Mouse (Mus musculus): ENCODE results near the gene CN725425. TPM values are rescaled to one million over a fixed set of nuclear protein-coding genes. Genes with fewer than 3 reads are reported as not detected.

CN725425 gene
- 0.06 TPM in 2 replicates for polyA plus RNA-seq (2015; fragmentation: Nextera tagmentation; extraction: Ambion mirVana)

DNA sequence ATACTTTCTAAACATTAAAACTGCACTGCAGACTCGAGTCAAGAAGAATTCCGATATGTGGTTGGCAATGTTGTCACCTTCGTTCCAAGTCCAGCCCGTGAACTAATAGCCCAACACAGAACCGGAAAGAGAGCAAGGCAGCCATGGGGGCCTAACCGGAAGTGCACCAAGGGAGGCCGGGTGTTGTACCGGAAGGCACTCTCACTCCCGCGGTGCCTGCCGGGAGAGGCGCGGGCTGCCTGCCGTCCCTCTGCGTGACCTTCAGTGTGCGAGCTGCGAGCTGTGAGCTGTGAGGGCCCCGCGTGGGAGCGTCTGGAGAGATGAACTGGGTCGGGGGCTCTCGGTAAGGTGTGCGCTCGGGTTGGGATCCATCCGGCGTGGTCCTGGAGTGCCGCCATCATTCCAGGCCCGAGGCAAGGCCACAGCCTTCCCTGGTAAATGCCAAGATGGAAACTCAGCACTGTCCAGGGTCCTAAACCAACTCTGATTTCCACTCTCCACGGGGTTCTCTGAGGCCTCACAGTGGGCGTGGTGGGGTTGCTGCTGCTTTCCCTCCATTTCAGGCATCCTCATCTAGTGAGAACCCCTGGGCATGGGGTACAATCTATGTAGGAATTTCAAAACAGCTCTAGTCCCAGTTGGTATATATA, at the start of gene CN725425:
Gene CN725425 (plus strand): TSS at position 239 of the 650 bp plus-strand sequence.
- Histone ChIP-seq H3K27ac (replicated peaks) (no peak within 1 kb of the TSS), H3K36me3 (replicated peaks) (no peaks in the 10 kb centered on the region), H3K9me3 (replicated peaks) (no peaks in the 10 kb centered on the region), H3K4me3 (replicated peaks) (no peak within 1 kb of the TSS), H3K4me2 (no peak within 1 kb of the TSS), H3K4me1 (replicated peaks) (no peaks in the 10 kb centered on the region), H3K27me3 (no peaks in the 10 kb centered on the region), H3K9ac (no peak within 1 kb of the TSS)
- no peak for ATAC-seq (ENCODE audit: insufficient read depth)
- WGBS (ENCODE audit: insufficient replicate concordance): 83% methylated on average over 30 of the region's 30 CpGs

DNA sequence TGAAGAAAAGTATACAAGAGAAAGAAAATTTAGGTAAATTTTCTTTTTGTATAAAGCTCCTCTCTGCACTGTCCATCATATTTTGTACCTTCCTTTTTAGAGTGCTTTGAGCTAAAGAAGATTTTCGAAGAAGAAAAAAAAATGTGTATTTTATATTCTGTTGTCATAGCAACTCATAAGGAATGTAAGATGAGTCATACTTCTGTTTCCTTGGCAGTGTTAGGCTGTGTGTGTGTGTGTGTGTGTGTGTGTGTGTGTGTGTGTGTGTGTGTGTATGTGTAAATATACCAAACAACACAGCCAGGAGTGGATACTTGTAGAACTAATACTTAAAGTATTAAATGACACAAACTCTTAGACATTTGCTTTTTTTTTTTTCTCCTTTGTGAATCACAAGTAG, 46.7 kb upstream of the CN725425 start:
- no peak for ATAC-seq (ENCODE audit: insufficient read depth)
- 53% methylated on average over 1 of the region's 1 CpGs for WGBS (ENCODE audit: insufficient replicate concordance)

GRCm38 (mm10) chr15:91153311-91153710, 46.0 kb upstream of the CN725425 start:
- Histone ChIP-seq H3K9me3 (replicated peaks) (no peaks in the 10 kb centered on the region), H3K27ac (replicated peaks) (no peak overlapping the region), H3K4me3 (replicated peaks) (no peak overlapping the region), H3K9ac (no peak overlapping the region), H3K4me1 (replicated peaks) (no peaks in the 10 kb centered on the region), H3K36me3 (replicated peaks) (peaks cover 11% of the 10 kb centered on the region; the same call in 1 of the 2 replicates), H3K27me3 (no peaks in the 10 kb centered on the region), H3K4me2 (no peak overlapping the region)
- no peak for ATAC-seq (ENCODE audit: insufficient read depth)
- 52% methylated on average over 3 of the region's 3 CpGs for WGBS (ENCODE audit: insufficient replicate concordance)

More for the DNA sequence above, 46.7 kb upstream of the CN725425 start:
- Histone ChIP-seq H3K27ac (replicated peaks) (no peak overlapping the region), H3K4me1 (replicated peaks) (no peaks in the 10 kb centered on the region), H3K4me2 (no peak overlapping the region), H3K9me3 (replicated peaks) (no peaks in the 10 kb centered on the region), H3K4me3 (replicated peaks) (no peak overlapping the region), H3K27me3 (no peaks in the 10 kb centered on the region), H3K9ac (no peak overlapping the region), H3K36me3 (replicated peaks) (peaks cover 10% of the 10 kb centered on the region; the same call in 1 of the 2 replicates)

DNA sequence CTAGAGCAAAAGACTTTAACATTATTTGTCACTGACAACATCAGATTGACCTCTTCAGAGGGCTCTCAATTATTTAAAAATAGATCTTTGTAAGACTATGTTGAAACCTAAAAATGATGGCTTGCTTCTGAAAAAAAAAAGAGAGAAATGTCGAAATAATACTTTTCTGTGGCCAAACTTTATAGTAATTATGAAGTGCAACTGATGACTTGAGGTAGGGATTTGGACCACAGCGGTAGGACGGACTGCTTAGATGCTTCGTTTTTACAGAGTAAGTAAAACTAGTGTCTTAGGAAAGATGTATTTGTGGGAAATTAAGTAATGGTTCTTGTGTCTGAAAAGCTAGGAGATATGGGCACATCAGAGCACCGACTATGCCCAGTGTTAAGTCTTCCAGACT, 38.1 kb upstream of the CN725425 start:
- Histone ChIP-seq H3K4me2 (no peak overlapping the region), H3K36me3 (replicated peaks) (peaks cover 7% of the 10 kb centered on the region; the same call in 1 of the 2 replicates), H3K27ac (replicated peaks) (no peak overlapping the region), H3K9ac (no peak overlapping the region), H3K4me3 (replicated peaks) (no peak overlapping the region), H3K27me3 (no peaks in the 10 kb centered on the region), H3K4me1 (replicated peaks) (no peaks in the 10 kb centered on the region), H3K9me3 (replicated peaks) (no peaks in the 10 kb centered on the region)
- ATAC-seq (ENCODE audit: insufficient read depth): no peak
- 63% methylated on average over 5 of the region's 5 CpGs for WGBS (ENCODE audit: insufficient replicate concordance)

GRCm38 (mm10) chr15:91163454-91163853, 35.8 kb upstream of the CN725425 start:
- Histone ChIP-seq H3K4me1 (replicated peaks) (no peaks in the 10 kb centered on the region), H3K4me3 (replicated peaks) (no peak overlapping the region), H3K36me3 (replicated peaks) (peaks cover 4% of the 10 kb centered on the region; the same call in 1 of the 2 replicates), H3K27me3 (no peaks in the 10 kb centered on the region), H3K9ac (no peak overlapping the region), H3K27ac (replicated peaks) (no peak overlapping the region), H3K4me2 (no peak overlapping the region), H3K9me3 (replicated peaks) (no peaks in the 10 kb centered on the region)
- ATAC-seq (ENCODE audit: insufficient read depth): no peak
- 53% methylated on average over 2 of the region's 2 CpGs for WGBS (ENCODE audit: insufficient replicate concordance)

DNA sequence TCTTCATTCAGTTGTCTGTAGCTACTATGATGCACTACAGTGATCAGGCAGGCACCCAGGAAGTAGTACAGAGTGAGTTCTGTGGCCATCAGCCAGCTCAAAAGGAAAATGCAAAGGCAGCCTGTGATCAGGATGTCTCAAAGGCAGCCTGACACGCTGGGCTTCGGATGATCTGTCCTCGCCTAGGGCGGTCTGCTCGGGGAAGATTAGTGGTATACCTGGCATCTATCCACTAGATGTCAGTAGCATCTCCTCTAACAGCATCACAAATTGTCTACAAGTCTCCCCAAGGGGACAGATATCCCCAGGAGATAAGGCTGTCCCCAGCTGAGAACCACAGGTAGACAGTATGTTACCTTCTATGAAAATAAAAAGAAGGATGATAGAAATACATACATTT, 34.3 kb upstream of the CN725425 start:
- WGBS (ENCODE audit: insufficient replicate concordance): 10% methylated on average over 5 of the region's 5 CpGs
- ATAC-seq (ENCODE audit: insufficient read depth): 0 out of 2 replicates have a peak, but pooled peaks have one; percentile 12

GRCm38 (mm10) chr15:91167850-91168562, 31.3 kb upstream of the CN725425 start:
- H3K27ac ChIP-seq (replicated peaks): no peak overlapping the region
- H3K9ac ChIP-seq: no peak overlapping the region
- no peak overlapping the region for H3K4me3 ChIP-seq (replicated peaks)
- no peaks in the 10 kb centered on the region for H3K9me3 ChIP-seq (replicated peaks)
- 53% methylated on average over 13 of the region's 13 CpGs for WGBS (ENCODE audit: insufficient replicate concordance)
- no peaks in the 10 kb centered on the region for H3K27me3 ChIP-seq
- H3K36me3 ChIP-seq (replicated peaks): no peaks in the 10 kb centered on the region
- ATAC-seq (ENCODE audit: insufficient read depth): peak; percentile 56
- H3K4me1 ChIP-seq (replicated peaks): 0 out of 2 replicates have a peak, but pooled peaks cover 4% of the 10 kb centered on the region
- H3K4me2 ChIP-seq: no peak overlapping the region

More for the DNA sequence above, 34.3 kb upstream of the CN725425 start:
- H3K27ac ChIP-seq (replicated peaks): no peak overlapping the region
- no peak overlapping the region for H3K4me2 ChIP-seq
- no peak overlapping the region for H3K4me3 ChIP-seq (replicated peaks)
- H3K4me1 ChIP-seq (replicated peaks): 0 out of 2 replicates have a peak, but pooled peaks cover 4% of the 10 kb centered on the region
- no peaks in the 10 kb centered on the region for H3K36me3 ChIP-seq (replicated peaks)
- no peaks in the 10 kb centered on the region for H3K27me3 ChIP-seq
- H3K9me3 ChIP-seq (replicated peaks): no peaks in the 10 kb centered on the region
- no peak overlapping the region for H3K9ac ChIP-seq

- Histone ChIP-seq H3K27ac (replicated peaks) (no peak overlapping the region), H3K4me1 (replicated peaks) (0 out of 2 replicates have a peak, but pooled peaks cover 4% of the 10 kb centered on the region), H3K4me3 (replicated peaks) (no peak overlapping the region), H3K27me3 (no peaks in the 10 kb centered on the region), H3K4me2 (no peak overlapping the region), H3K9me3 (replicated peaks) (no peaks in the 10 kb centered on the region), H3K36me3 (replicated peaks) (no peaks in the 10 kb centered on the region), H3K9ac (no peak overlapping the region)
- no peak for ATAC-seq (ENCODE audit: insufficient read depth)
- WGBS (ENCODE audit: insufficient replicate concordance): 69% methylated on average over 9 of the region's 9 CpGs
These were observed 28.5 kb upstream of the CN725425 start for GRCm38 (mm10) chr15:91170602-91171328.

- no peak overlapping the region for H3K4me2 ChIP-seq
- no peak overlapping the region for H3K9ac ChIP-seq
- no peak overlapping the region for H3K4me3 ChIP-seq (replicated peaks)
- no peaks in the 10 kb centered on the region for H3K9me3 ChIP-seq (replicated peaks)
- H3K36me3 ChIP-seq (replicated peaks): no peaks in the 10 kb centered on the region
- H3K27ac ChIP-seq (replicated peaks): no peak overlapping the region
- 57% methylated on average over 4 of the region's 4 CpGs for WGBS (ENCODE audit: insufficient replicate concordance)
- 0 out of 2 replicates have a peak, but pooled peaks cover 4% of the 10 kb centered on the region for H3K4me1 ChIP-seq (replicated peaks)
- ATAC-seq (ENCODE audit: insufficient read depth): no peak
- no peaks in the 10 kb centered on the region for H3K27me3 ChIP-seq
These were observed 28.0 kb upstream of the CN725425 start for GRCm38 (mm10) chr15:91171332-91171731.

DNA sequence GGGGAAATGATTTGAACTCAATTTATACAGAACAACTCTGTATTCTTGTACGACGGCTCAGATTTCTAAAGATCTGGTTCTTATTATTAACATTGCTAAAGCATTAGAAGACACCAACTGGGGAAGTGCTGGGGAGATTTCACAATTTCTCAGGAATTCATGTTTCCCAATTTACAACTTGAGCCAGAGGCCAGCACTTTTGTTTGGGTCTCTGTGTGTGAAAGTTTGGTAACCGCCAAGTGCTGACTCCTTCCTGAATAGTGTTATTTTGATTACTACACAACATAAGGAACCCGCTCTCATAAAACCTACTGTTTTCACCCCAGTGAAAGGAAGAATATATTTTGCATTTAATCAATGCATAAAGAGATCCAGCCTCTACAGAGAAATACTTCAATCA, 27.1 kb upstream of the CN725425 start:
- peak; percentile 44; the same call in 1 of the 2 replicates for ATAC-seq (ENCODE audit: insufficient read depth)
- H3K27me3 ChIP-seq: no peaks in the 10 kb centered on the region
- 68% methylated on average over 4 of the region's 4 CpGs for WGBS (ENCODE audit: insufficient replicate concordance)
- H3K4me1 ChIP-seq (replicated peaks): 0 out of 2 replicates have a peak, but pooled peaks cover 4% of the 10 kb centered on the region
- no peaks in the 10 kb centered on the region for H3K9me3 ChIP-seq (replicated peaks)
- no peak overlapping the region for H3K4me2 ChIP-seq
- H3K4me3 ChIP-seq (replicated peaks): no peak overlapping the region
- H3K9ac ChIP-seq: no peak overlapping the region
- H3K36me3 ChIP-seq (replicated peaks): no peaks in the 10 kb centered on the region
- no peak overlapping the region for H3K27ac ChIP-seq (replicated peaks)

Measured in liver, embryonic 15.5 days (tissue).